ENCODE assay signal across 10 mouse cellular contexts in genomic region chr7:19782645-19783044, GRCm38 (mm10). TPM values are rescaled to one million over a fixed set of nuclear protein-coding genes. Genes with fewer than 3 reads are reported as not detected.
A peak's percentile ranks its signal among the peaks of the same experiment; 100 is the strongest.
DNase-seq lines count a peak whose midpoint lies in the region; ATAC-seq and TF ChIP-seq lines count a peak whose summit lies in the region.
"Had no signal": no experiment of that assay in that cellular context is flagged by ENCODE, and none has a peak within 500 bp of the region (broad histone marks: within the 10 kb centered on the region; RNA-seq: fewer than 3 reads in every experiment).

No protein-coding gene starts in this region.

- no peak overlapping the region for H3K4me3 ChIP-seq in heart, embryonic 10.5 days
- H3K4me3 ChIP-seq in bone marrow macrophage, adult 2 months (ENCODE audit: insufficient read depth, low read length) = no peak overlapping the region
- H3K4me3 ChIP-seq: liver, embryonic 13.5 days; myocyte had no signal

- H3K9me3 ChIP-seq in heart, embryonic 10.5 days = no peaks in the 10 kb centered on the region; the same call in 1 of the 2 replicates
- H3K9me3 ChIP-seq: liver, embryonic 13.5 days had no signal

- DNase-seq in heart, postnatal 10 days = peak; percentile 54 to 74
- no peak for DNase-seq in heart, embryonic 10.5 days (ENCODE audit: low spot score)
- DNase-seq in retina, postnatal 1 day = peak; percentile 54
- no peak for DNase-seq in retina, embryonic 14.5 days (ENCODE audit: low spot score)
- DNase-seq in cerebellum, adult 8-10 months = no peak
- no peak for DNase-seq in yolk sac, embryonic 10.5 days (ENCODE audit: low spot score)
- DNase-seq: liver, embryonic 13.5 days had no signal

- peaks cover 5% of the 10 kb centered on the region; the same call in 1 of the 2 replicates for H3K4me1 ChIP-seq in heart, embryonic 10.5 days
- no peaks in the 10 kb centered on the region for H3K4me1 ChIP-seq in bone marrow macrophage, adult 2 months (ENCODE audit: control insufficient read depth, insufficient read depth, low read length)

- H3K27me3 ChIP-seq in heart, embryonic 10.5 days (ENCODE audit: insufficient read depth, poor library complexity, severe bottlenecking) = no peaks in the 10 kb centered on the region
- H3K27me3 ChIP-seq: liver, embryonic 13.5 days had no signal

- no peak for TF ChIP-seq POLR2A in bone marrow macrophage, adult 2 months (IDR thresholded peaks at IDR 0.05; ENCODE audit: borderline replicate concordance, low read depth, low read length)

- no peaks in the 10 kb centered on the region for H3K36me3 ChIP-seq in heart, embryonic 10.5 days
- H3K36me3 ChIP-seq: liver, embryonic 13.5 days had no signal

- 0 out of 2 replicates have a peak, but pooled peaks have one; percentile 33 for TF ChIP-seq CTCF in bone marrow macrophage, adult 2 months (IDR thresholded peaks at IDR 0.05; ENCODE audit: low read depth, low read length)

- H3K27ac ChIP-seq in heart, embryonic 10.5 days = no peak overlapping the region
- H3K27ac ChIP-seq in bone marrow macrophage, adult 2 months (ENCODE audit: insufficient read depth, low read depth, low read length) = no peak overlapping the region
- H3K27ac ChIP-seq: liver, embryonic 13.5 days had no signal

- intact Hi-C loops in heart, postnatal 10 days (cut with DNase I) = no loop called here

- 85% methylated on average over 4 of the region's 4 CpGs for WGBS in heart, embryonic 10.5 days

- ATAC-seq in megakaryocyte progenitor cell, adult 5-6 weeks (replicated peaks; ENCODE audit: poor library complexity) = peak; percentile 63

RNA-seq across cellular contexts. Expression of gene Bcam, which starts 11.8 kb away (rescaled TPM):
- total RNA-seq in heart, postnatal 10 days (2021) = 100 to 1,000 TPM; 299 to 317 TPM
- 140 and 193 TPM in 2 replicates for polyA plus RNA-seq in heart, embryonic 10.5 days (2016; fragmentation: Nextera tagmentation; extraction: Ambion mirVana)
- polyA plus RNA-seq in bone marrow macrophage, adult 2 months (2012; ENCODE audit: insufficient read depth, insufficient read length, missing spikeins) = 0.52 and 2.6 TPM in 2 replicates
- total RNA-seq in megakaryocyte progenitor cell, adult 5-6 weeks (2015) = not detected in 2 replicates
- not detected in 2 replicates for total RNA-seq in megakaryocyte progenitor cell, adult 5-6 weeks (2017)

RNA-seq across cellular contexts. Expression of gene Cblc, which starts 14.0 kb away (rescaled TPM):
- total RNA-seq in heart, postnatal 10 days (2021) = under 1 TPM in 1 of 2 experiments, not detected in 1; 0.50 TPM
- 1.1 and 1.2 TPM in 2 replicates for polyA plus RNA-seq in heart, embryonic 10.5 days (2016; fragmentation: Nextera tagmentation; extraction: Ambion mirVana)
- polyA plus RNA-seq in bone marrow macrophage, adult 2 months (2012; ENCODE audit: insufficient read depth, insufficient read length, missing spikeins) = not detected in 2 replicates
- total RNA-seq in megakaryocyte progenitor cell, adult 5-6 weeks (2015) = not detected in 2 replicates
- not detected in 2 replicates for total RNA-seq in megakaryocyte progenitor cell, adult 5-6 weeks (2017)

RNA-seq across cellular contexts. Expression of gene Nectin2, which starts 32.4 kb away (rescaled TPM):
- total RNA-seq in heart, postnatal 10 days (2021) = 10 to 100 TPM; 43.1 to 45.2 TPM
- 130 and 138 TPM in 2 replicates for polyA plus RNA-seq in heart, embryonic 10.5 days (2016; fragmentation: Nextera tagmentation; extraction: Ambion mirVana)
- polyA plus RNA-seq in bone marrow macrophage, adult 2 months (2012; ENCODE audit: insufficient read depth, insufficient read length, missing spikeins) = 12.7 and 12.9 TPM in 2 replicates
- 0.95 and 2.2 TPM in 2 replicates for total RNA-seq in megakaryocyte progenitor cell, adult 5-6 weeks (2015)
- total RNA-seq in megakaryocyte progenitor cell, adult 5-6 weeks (2017) = 0.78 and 1.0 TPM in 2 replicates

RNA-seq across cellular contexts. Expression of gene Bcl3, which starts 39.9 kb away (rescaled TPM):
- total RNA-seq in heart, postnatal 10 days (2021) = 1 to 10 TPM; 5.6 to 5.7 TPM
- 1.3 and 2.7 TPM in 2 replicates for polyA plus RNA-seq in heart, embryonic 10.5 days (2016; fragmentation: Nextera tagmentation; extraction: Ambion mirVana)
- 60.7 and 72.2 TPM in 2 replicates for polyA plus RNA-seq in bone marrow macrophage, adult 2 months (2012; ENCODE audit: insufficient read depth, insufficient read length, missing spikeins)
- 6.3 and 11.5 TPM in 2 replicates for total RNA-seq in megakaryocyte progenitor cell, adult 5-6 weeks (2015)
- total RNA-seq in megakaryocyte progenitor cell, adult 5-6 weeks (2017) = 1.6 and 4.6 TPM in 2 replicates

Comparison
In these comparisons a context has a peak if more than half of its experiments do, and no peak if none do; other contexts are left out.
1. DNase-seq: peak in heart, postnatal 10 days (2 of 2) and retina, postnatal 1 day (single experiment); none in heart, embryonic 10.5 days (single experiment), retina, embryonic 14.5 days (single experiment), cerebellum, adult 8-10 months (single experiment) and yolk sac, embryonic 10.5 days (single experiment).
2. RNA of gene Bcam, which starts 11.8 kb away (total RNA-seq): 299 to 317 TPM in heart, postnatal 10 days; not detected in megakaryocyte progenitor cell, adult 5-6 weeks; every median in the first group is over 100 times any median in the second.
3. RNA of gene Nectin2, which starts 32.4 kb away (total RNA-seq): 43.1 to 45.2 TPM in heart, postnatal 10 days; 0.78 to 2.2 TPM in megakaryocyte progenitor cell, adult 5-6 weeks; every median in the first group is over 10 times any median in the second.